Mouse (Mus musculus): ENCODE data around the gene Camk2g.

GRCm38 (mm10) chr14:20753792-20754191, 40.1 kb downstream of the Camk2g start:
- TF ChIP-seq HCFC1 (IDR thresholded peaks at IDR 0.05; ENCODE audit: borderline replicate concordance, insufficient read depth, low read length) (no peak), ZNF384 (IDR thresholded peaks at IDR 0.05; ENCODE audit: low read depth, low read length) (no peak)
